Mouse (Mus musculus) erythroblast, adult 5-6 weeks (primary cell): ENCODE data around the gene Fabp1. TPM values are rescaled to one million over a fixed set of nuclear protein-coding genes. Genes with fewer than 3 reads are reported as not detected.

Experiments used
- ATAC-seq: replicated peaks from 2 replicates; pipeline ENCODE4 v1.8.0; 2016; ENCODE audit warnings: moderate number of reproducible peaks, mild to moderate bottlenecking, moderate TSS enrichment, inconsistent platforms; ENCODE audit not compliant: poor library complexity, low FRiP score, severe bottlenecking
- total RNA-seq, 2 experiments: library from RNA; stranded (forward) in 1 of 2; stranded (reverse) in 1 of 2; fragments of 150-400 nt in 1 of 2; fragments of 200-764, 138-1000 nt in 1 of 2; gene quantifications; 2 replicates each; pipeline versions ENCODE4 v1.2.3 to v1.2.4; 2015 to 2017; ENCODE audit warnings: low replicate concordance in 2 of 2

Gene Fabp1
- total RNA-seq, 2 experiments from 2014 or later = not detected

DNA sequence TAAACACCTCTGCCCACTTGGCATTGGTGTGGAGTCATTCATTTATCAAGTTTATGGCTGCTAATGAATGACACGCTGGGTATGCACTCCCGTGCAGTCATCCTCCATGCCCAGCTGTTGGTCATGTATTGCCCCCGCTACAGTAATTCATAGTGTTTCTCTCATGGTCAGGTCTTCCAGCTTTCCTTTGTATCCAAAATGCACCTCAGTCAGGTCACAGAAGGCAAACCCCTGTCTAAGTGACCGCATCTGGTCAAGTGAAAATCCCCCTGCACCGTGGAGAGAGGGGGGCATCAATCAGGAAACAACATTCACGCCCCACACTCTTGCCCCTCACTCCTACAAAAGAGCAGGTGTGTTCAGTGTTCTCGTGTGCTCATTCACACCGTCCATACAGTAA lies 4.5 kb downstream of the Fabp1 start:
- no peak for ATAC-seq

DNA sequence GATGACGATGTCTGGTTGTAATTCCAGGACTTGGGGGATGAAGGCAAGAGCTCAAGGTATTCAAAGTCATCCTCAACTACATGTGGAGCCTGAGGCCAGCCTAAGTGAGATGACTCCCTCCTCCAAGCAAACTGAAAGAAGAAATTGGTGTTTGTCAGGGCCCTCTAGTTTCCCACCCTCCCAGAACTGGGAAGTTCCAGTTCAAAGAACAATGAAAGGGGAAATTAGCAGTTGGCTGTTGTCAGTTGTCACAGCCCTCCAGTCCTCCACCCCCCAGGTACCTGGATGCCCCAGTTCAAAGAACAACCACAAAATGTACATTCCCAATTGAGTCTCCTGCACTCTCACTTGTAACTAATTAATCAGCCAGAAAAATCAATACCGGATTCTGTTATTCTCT lies 9.1 kb downstream of the Fabp1 start:
- no peak for ATAC-seq

DNA sequence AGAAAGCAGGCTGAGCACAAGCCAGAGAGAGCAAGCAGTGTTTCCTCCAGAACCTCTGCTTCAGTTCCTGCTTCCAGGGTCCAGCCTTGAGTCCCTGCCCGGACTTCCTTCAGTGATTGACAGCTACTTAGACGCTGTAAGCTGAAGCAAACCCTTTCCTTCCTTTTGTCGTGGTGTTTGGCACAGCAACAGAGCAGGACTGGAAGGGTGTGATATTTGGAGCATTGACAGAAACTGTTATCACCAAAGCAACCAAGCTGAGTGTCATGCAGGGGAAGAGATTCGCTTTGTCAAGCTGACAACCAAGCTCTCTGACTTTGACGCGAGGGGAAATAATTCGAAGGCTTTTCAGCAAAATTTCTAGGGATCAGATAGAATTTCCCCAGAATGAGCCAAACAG lies 12.3 kb downstream of the Fabp1 start:
- no peak for ATAC-seq

DNA sequence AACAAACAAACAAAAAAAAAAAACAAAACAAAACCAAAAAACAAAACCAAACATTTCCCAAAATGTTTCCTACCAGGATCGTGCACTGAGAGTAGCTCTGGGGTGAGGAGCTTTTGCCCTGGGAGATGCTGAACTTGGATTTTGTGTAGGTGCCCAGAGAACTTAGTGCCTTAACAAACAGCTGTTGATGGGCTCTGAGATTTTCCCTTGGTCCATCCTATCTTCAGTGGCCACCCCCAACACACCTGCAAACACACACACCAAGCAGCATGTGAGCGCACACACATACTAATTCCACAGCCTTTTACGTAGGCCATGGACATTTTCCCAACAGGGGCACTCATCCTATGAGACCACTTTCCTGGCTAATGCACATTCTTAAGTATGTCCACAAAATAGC lies 12.8 kb downstream of the Fabp1 start:
- ATAC-seq = no peak

DNA sequence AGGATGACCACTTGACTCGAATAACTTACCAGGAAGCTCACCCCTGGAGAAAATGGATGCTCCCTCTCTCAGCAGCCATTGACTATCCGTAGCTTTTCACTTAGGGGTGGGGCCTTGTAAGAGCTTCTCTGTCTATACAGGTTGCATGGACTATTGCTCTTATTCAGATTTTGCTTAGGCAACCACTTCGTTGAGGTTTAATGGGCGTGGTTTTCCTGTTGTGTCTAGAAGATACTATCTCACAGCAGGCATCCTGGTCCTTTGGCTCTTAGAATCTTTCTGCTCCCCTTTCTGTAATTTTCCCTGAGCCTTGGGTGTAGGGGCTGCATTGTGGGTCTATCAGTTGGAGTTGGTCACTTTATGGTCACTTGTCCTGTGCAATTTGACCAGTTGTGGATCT lies 21.9 kb downstream of the Fabp1 start:
- no peak for ATAC-seq

DNA sequence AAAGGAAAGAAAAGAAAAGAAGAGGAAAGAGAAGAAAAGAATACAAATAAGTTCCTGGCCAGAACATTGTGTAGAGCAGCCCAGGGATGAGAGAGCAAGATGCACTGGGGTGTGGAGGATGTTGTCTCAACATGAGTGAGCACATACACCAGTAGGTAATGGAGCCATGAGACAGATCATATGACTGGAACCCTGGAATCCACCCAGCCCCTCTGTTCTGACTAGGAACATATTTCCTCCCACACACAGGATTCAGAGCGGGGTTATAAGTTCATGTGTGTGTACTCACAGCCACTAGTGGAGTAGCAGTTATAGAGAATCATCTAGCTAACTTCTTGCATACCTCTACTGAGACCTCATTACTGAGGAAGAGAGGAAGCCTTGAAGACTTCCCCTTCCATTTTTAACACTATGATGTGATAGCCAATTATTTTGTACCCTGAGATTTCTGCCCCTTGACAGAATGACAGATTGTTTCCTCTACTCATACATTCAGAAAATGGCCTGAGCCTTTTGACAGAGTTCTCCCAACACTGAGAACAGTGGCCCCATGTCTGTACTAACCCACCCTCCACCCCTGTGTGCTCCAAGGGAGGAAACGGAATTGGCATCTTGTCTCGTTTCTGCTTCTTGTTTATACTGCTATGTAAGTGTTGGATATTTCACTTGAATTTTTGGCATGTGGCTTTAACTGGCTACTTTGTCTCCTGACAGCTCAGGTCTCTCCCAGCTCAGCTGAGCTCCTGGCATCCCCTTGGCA lies 24.7 kb downstream of the Fabp1 start:
- no peak for ATAC-seq

DNA sequence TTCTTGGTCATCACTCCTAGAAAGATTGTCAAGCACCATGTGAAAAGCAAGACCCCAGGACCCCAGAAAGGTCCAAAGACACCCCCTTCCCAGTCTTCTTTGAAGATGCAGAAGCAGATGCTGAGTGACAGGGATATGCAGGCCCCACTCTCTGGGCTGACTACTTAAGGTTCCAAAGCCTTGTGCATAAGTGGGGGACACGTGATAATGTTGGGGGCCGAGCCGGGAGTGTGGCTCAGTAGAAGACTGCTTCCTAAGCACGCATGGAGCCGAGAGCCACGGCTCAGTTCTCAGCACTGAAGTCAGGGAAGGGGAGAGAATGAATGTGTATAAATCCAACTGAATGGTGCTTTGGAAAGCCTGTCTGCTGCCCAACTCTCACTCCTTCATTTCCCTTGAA lies 26.9 kb downstream of the Fabp1 start:
- no peak for ATAC-seq

DNA sequence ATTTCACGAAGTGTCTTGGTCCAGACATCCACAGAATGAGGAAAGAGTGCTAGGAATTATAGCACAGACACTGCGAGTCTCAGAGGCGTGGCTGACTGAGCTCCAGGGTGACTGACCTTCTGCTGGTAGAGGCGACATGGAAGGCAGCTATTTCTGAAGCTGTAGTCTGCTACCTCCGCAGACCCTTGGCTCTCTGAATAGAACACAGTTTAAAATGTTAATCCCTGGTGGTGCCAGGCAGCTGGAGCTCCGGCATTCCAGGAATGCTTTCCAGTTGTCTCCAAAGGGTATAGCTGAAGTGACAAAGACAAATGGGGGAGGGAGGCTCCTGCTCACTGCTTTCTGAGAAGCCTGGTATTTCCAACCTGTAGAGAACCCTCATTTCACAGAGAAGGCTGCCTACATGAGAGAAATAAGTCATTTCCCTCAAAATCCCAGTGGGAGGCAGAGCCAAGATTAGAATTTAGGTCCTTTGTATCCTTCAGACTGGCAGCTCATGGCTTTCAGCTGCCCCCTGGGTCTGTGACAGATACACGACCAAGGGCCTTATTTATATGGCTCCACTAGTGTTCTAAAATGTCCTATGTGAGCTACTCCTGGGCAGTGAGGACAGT lies 27.6 kb downstream of the Fabp1 start:
- no peak for ATAC-seq

DNA sequence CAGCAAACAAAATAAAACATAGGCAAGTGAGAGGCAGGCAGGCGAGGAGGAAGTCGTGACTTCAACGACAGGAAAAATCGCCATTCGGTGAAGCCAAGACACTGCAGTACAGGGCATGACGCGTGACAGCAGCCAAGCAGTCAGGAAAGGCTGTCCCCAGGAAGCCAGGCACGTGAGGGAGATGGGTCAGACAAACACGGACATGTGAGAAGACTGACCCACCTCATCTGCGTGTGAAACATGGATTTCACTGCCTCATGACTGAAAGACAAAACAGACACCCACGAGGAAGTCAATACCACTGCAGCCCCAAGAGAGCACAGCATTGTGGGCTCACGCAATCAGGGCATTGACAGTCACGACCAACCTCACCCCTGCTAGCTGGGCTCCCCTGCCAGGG lies 35.5 kb downstream of the Fabp1 start:
- ATAC-seq = no peak

DNA sequence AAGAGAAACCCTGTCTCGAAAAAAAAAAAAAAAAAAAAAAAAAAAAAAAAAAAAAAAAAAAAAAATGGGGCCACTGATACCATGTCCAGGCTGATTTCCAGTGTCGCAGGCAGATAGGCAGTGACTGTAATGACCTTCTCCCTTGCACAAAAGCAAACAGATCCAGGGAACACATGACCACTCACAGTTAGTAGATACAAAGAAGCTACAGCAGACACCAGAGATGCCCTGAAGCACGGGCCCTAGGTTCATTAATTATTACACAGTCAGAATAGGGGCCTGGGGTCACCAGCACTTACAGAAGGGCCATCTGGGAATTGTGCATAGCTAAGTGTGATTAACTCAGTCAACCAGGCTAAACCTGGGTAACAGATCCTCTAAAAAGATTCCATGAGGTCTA lies 36.3 kb downstream of the Fabp1 start:
- ATAC-seq = no peak

DNA sequence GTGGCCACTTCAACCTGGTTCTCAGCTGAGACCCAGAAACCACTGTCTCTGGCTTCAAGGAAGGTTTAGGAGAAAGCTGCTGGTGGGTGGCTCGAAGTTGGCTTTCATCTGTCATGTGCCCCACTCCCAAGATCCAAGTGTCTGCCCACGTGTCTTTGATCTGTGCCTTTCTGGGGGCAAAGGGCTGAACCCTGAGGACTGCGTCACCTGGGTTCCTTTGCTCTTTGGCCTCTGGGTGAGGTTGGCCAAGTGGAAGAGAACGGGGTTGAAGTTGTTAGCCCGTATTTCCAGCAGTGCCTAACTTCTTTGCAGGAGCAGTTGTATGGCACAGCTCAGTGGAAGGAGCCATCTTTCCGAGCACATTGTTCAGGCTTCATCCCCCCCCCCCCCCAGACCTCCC lies 36.9 kb downstream of the Fabp1 start:
- ATAC-seq = no peak

DNA sequence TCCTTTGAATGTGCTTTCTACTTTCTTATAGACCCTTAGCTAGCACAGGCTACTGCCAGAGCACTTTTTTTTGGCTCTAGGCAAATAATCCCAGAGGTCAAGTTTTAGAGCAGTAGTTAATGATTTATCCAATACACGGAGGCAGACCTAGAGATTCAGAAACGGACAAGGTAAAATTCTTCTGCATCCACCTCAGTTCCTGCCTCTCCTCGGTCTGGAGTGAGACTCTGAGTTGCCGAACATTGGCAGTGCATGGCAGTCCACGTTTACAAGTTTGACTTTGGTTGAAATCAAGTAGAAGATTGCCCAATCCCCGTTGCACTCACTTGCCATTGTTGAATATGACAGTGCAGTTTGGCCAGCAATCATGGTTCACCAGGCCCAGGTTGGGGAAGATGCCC lies 37.4 kb downstream of the Fabp1 start:
- ATAC-seq = no peak

DNA sequence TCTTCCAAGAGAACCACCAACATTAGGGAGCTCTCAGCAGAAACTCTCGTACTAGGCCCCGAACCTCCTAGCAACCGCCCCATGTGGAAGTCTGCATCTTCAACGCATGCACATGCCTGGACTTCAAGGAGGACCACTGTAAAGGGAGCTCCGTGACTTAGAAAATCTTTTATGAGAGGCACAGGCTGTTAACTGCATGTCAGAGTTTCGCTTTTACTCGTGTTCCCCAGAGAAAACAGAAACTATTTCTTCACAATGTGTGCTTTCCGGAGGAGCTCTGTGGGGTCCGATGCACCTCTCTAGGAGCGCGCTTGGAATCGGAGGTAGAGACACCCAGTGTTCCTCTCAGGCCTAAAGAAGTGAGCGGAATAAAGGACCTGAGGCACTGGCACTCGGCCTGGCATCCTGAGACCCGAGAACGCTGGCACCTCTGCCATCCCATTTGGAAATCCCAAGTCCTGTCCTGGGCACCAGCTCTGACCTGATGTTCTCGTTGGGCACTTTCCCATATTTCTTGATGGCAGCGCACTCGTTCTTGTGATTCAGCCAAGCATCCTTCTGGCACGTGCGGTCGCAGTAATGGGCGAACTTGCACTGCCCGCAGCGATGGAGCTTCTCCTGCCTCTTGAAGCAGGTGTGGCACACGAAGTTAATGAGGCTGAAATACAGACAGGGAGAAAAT lies 39.6 kb downstream of the Fabp1 start:
- no peak for ATAC-seq

DNA sequence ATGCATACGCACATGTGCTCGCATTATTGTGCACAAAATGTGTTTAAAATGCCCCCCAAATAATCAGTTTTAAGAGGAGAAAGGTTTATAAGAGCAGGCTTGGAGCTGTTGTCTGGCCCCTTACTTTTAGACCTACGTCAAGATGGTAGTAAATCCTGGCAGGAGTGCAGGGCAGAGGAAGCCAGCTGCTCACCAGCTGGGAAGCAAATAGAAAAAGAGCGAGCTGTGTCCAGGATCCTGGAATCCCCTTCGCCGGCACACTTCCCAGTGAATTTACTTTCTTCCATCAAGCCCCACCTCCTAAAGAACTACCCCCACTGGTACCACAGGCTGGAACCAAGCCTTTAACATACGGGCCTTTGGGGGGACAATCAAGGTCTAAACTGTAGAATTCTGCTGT lies 41.2 kb downstream of the Fabp1 start:
- no peak for ATAC-seq

DNA sequence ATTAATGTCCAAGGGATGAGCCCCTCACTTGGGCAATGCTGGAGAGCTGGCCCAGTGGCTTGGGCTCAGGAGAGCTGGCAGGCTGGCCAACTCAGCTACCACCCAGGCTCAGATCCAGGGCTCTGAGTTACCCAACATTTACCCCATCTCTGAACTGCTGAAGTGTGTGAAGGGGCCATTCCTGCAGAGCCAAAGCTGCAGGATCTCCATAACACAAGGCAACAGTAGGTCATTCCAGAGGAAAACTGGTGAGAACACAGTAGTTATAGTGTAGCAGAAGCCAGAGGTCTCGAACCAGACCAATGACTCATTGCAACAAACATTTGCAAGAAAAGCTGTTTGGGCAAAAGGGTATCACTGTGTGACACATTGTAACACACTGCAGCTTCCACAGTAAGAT lies 43.2 kb downstream of the Fabp1 start:
- no peak for ATAC-seq

DNA sequence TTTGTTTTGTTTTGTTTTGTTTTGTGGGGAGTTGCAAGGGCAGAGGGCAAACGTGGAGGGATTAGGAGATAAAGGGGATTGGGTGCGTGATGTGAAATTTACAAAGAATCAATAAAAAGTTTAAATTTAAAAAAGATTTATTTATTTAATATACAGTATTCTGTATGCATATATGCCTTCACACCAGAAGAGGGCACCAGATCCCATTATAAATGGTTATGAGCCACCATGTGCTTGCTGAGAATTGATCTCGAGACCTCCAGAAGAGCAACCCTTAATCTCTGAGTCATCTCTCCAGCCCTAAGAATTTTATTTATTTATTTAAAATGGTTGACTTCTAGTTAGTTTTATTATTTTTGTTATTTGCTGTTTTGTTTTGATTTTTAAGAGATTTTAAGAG lies 43.6 kb downstream of the Fabp1 start:
- ATAC-seq = no peak

DNA sequence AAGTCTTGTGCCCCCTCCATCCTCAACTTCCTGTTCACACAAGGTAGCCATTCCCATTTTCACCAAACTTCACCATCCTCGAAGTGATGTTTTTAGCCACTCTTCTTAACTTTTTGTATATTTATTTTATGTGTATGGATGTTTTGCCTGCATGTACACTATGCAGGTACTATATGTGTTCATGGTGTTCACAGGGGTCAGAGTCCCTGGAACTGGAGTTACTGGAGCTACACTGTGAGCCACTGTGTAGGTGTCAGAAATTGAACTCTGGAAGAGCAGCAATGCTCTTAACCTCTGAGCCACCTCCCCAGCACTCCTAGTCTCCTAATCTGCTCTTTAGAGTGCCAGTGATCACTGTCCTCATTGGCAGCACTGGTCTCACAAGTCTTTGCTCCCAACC lies 48.8 kb downstream of the Fabp1 start:
- ATAC-seq = no peak

DNA sequence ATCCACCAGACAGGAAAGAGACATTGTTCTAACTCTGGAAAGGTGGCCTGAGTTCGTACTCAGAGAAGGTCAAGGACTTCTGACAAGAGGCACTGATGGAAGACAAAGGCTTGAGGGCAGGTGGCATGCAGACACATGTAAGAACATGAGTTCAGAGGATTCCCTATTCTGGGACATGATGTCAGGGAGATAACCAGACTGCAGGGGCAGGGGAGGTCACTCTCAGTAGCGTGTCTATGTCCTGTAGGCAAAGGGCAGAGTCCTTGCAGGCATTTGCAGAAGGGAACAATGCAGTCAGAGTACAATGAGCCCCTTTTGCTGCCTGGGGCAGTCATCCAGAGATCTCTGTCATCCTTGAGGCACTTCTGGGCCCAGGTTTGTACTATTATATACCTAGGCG lies 50.0 kb downstream of the Fabp1 start:
- ATAC-seq = no peak

DNA sequence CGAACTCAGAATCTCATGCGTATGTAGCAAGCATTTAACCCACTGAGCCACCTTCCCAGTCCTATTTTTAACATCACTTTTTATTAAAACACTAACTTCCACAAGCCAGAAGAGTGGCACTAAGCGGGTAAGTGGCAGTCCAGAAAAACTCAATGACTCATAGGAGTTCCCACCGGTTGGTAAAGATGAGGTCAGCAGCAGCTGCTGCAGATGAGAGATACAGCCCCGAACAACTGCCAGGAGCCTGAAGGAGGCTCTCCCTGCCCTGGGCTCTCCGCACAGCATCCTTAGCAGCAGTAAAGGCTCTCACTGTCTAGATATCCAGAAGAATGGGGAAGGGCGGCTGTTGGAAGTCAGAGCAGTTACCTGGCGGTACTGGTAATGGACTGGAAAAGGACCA lies 51.3 kb downstream of the Fabp1 start:
- ATAC-seq = no peak

DNA sequence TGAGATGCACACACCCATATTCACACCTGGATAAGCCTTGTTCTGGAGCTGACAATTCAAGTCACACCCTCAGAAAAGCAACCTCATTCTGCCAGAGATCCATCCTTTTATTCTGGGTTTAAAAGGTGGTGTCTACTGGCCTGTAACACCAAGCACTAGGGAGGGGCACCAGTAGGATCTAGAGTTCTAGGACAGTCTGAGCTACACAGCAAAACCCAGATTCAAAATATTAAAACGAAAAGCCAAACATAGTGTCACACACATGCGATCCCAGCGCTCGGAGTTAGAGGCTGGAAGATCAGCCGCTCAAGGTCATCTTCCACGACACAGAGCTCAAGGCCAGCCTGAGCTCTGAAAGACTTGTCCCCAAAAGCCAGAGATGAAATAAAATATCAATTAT lies 54.8 kb downstream of the Fabp1 start:
- no peak for ATAC-seq
